Mouse (Mus musculus) natural killer cell, adult 2 months (primary cell): Measurements from ENCODE around the gene Tecpr2.
A peak's percentile ranks its signal among the peaks of the same experiment; 100 is the strongest.

ENCODE experiments used
- DNase-seq, 2 experiments: peaks; one replicate each; pipeline ENCODE4 v3.0.0; 2022; ENCODE audit warnings: low spot score in 2 of 2

The Tecpr2 gene

GRCm38 (mm10) chr12:110977896-110978606, 89.0 kb downstream of the Tecpr2 start:
- no peak for DNase-seq

- peak; percentile 88 to 92 for DNase-seq
Measured at GRCm38 (mm10) chr12:110978607-110979406, 89.7 kb downstream of the Tecpr2 start, which contains the start of gene Ankrd9. Gene Ankrd9 (minus strand): TSS chr12:110979040.

DNA sequence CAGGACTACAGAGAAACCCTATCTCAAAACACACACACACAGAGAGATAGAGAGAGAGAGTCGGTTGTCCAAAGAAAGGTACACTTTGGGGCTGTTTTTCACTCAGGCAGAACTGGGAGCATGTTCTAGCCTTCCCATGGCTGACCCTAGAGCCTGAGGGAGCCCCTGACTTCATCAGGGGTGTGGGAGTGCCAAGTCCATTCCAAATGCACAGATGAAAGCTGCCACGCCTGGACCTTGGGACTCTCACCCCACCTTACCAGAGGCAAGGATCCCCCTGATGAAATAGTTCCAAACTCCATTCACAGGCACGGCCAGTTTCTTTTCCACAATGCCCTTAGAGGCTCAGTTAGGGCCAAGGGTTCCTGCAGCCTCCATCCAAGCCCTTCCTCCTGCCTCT, 90.7 kb downstream of the Tecpr2 start:
- DNase-seq = no peak

- DNase-seq = no peak
Measured at GRCm38 (mm10) chr12:110981736-110982135, 92.7 kb downstream of the Tecpr2 start.

DNA sequence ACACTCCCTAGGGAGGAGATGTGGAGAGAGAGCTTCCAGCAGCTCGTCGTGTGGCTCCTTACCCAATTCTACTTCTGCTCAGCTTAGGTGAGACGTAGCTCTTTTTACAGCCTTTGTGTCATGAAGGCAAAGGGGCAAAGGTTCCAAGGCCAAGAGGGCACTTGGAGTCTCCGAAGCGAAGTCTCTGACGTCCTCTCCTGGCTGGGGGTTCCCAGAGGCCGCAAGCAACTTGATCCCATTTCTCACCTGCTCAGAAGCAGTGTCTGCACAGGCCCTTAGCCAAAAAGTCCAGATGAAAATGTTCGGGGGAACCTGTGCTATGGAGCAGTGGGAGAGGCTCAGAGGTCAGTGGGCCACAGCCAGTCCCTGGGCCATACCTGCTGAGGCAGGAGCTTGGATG, 94.0 kb downstream of the Tecpr2 start:
- no peak for DNase-seq

DNA sequence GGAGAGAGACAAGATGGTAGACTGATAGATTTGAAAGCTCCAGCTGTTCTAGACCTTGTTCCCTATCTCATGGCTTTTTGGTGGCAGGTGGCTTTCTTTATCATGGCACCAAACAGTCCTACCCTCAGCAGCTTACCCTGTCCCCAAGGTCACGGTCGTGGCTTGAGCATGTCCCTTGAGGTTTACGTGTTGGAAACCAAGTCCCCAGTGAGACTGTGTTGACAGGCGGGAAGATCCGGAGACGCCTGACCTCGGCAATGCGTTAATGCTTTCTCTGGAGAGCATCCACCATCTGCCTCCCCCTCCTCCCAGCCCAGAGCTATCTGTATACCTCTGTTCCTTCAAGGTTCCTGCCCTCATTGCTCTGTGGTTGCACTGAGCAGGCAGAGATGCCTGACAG, 94.7 kb downstream of the Tecpr2 start:
- no peak for DNase-seq

GRCm38 (mm10) chr12:110984598-110984997, 95.5 kb downstream of the Tecpr2 start:
- DNase-seq = no peak

GRCm38 (mm10) chr12:110985141-110985540, 96.1 kb downstream of the Tecpr2 start:
- no peak for DNase-seq

- DNase-seq = no peak
Measured at GRCm38 (mm10) chr12:110986536-110987425, 97.7 kb downstream of the Tecpr2 start.

DNA sequence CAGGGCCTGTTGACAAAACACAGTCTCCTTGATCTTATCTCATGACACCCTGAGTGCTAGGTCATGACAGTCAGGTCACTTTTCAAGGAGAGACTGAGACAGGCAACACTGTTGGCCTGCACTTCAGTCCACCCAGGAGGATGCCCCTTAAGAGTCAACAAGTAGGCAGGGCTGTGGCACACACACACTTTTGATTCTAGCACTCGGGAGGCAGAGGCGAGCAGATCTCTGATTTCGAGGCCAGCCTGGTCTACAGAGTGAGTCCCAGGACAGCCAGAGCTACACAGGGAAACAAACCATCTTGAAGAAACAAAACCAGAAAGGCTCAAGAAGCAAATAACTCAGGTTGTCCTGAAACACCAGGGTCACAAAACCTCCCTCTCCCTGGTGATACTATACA, 100.3 kb downstream of the Tecpr2 start:
- DNase-seq = no peak

DNA sequence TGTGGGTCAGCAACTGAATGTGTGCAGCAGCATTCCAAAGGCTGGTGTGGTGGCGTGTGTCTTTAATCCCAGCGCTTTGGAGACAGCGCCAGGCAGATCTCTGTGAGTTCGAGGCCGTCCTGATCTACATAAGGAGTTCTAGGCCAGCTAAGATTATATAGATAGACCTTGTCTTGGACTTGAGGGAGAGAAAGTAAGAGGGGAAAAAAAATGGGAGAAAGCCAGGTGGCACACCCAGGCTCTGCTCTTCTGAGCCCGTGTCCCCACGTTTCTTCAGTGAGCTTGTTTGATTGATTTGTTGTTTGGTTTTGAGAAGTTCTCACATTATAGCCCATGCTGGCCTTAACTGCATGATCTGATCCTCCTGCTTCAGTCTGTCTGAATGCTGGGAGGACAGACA, 101.4 kb downstream of the Tecpr2 start:
- no peak for DNase-seq

DNA sequence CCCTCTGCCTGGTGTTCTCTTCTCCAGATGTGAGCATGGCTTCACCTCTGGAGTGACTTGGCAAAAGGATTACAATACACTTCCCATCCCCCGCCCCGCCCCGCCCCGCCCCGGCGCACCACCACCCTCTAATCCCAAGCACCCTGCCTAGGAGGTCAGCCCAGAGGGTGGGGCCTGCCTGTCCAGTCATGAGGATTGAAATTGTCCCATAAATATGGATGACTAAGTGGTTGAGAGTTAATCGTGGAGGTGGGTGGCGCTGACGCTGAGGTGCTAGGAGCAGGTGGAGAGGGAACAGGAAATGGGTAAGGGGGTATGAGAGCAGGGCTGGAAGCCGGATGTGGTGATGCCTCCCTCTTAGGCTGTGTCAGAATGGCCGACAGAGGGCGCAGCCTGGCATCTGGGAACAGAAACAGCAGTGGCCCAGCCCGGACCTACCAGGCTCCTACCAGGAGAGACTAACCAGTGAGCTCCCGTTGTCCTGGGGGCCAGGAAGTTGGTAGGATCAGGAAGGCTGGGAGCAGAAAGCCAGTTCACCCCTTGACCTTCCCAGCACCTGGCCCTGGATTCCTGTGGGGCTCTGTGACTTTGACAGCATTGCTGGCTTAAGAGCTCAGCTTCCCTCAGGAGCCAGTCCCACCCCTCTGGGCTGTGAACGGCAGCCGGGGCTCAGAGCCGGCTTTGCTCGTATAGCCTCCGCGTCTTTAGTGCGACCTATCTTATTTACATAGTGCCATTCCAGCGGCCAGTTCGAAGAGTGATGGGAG, 102.5 kb downstream of the Tecpr2 start:
- peak; percentile 76 to 84 for DNase-seq

- DNase-seq = peak; percentile 84 to 91
Measured at GRCm38 (mm10) chr12:110992128-110992553, 103.1 kb downstream of the Tecpr2 start.

GRCm38 (mm10) chr12:110992771-110993170, 103.7 kb downstream of the Tecpr2 start:
- DNase-seq = no peak

- DNase-seq = no peak
Measured at GRCm38 (mm10) chr12:110993226-110993625, 104.2 kb downstream of the Tecpr2 start.

GRCm38 (mm10) chr12:110994666-110995065, 105.6 kb downstream of the Tecpr2 start:
- DNase-seq = no peak

DNA sequence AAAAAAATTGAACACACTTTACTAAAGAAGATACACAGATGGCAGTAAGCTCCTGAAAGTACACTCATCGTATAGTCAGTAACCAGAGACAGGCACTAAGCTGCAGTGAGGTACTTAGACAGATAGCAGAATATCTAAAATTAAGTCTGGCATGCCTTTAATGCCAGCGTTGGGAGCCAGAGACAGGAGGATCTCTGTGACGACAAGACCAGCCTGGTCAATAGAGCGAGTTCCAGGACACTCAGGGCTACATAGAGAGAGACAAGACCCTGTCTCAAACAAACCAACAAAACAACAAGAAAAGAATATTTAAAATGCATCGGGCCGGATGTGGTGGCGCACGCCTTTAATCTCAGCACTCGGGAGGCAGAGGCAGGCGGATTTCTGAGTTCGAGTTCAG, 109.0 kb downstream of the Tecpr2 start:
- DNase-seq = no peak

GRCm38 (mm10) chr12:110999820-111000219, 110.8 kb downstream of the Tecpr2 start:
- no peak for DNase-seq

GRCm38 (mm10) chr12:111000956-111001355, 111.9 kb downstream of the Tecpr2 start:
- DNase-seq = no peak

DNA sequence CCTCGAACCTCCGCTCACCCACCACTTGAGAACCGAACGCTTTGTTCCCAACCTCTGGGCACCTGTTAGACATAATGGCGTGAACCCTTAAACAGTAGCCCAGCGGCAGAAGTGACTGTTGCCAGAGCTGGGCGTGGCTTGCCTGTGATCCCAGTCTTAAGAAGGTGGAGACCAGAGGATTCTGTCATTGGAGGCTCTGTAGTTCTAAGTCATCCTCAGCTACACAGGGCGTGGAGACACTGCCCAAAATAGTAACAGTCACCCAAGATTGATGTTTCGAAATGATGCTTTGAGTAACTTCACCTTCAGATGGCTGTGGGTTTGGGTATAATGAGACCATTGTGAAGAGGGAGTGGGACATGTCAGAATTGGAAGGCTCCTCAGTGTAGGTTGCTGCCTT, 115.1 kb downstream of the Tecpr2 start:
- DNase-seq = no peak

DNA sequence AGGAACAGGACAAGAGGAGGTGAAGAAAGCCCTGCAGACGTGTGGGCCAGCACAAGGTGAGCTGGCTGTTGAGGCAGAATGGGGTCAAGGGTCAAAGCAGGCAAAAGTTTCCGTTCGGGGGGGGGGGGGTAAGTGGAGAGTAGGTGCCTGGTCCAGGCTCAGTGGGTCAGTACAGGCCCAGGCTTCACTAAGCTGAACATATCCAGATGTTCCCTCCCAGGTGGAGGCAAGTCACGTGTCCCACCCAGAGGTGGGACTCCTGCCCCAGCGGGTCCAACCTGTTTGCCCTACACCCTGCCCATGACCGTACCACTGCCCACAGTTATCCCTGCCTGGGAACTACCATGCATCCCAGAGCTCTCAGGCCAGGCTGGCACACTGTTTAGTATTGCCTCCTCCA, 116.7 kb downstream of the Tecpr2 start:
- DNase-seq = no peak
